Mouse (Mus musculus) heart, embryonic 11.5 days (tissue): ENCODE measurements around the gene Phc2. TPM values are rescaled to one million over a fixed set of nuclear protein-coding genes. Genes with fewer than 3 reads are reported as not detected.

ENCODE experiments used
- ATAC-seq: fragments of 200-750 bp; cut with Nextera tagmentation; replicated peaks from 2 replicates; pipeline ENCODE4 v1.8.0; 2017; ENCODE audit warnings: moderate library complexity; ENCODE audit not compliant: insufficient number of reproducible peaks, low FRiP score, low TSS enrichment
- H3K27ac ChIP-seq: fragments of 300-500 bp; sonication (generic); 2 replicates; pipeline ENCODE4 v1.5.1; 2014; ENCODE audit warnings: mild to moderate bottlenecking, low read depth, low read length
- H3K27me3 ChIP-seq: fragments of 300-500 bp; sonication (generic); 2 replicates; pipeline ENCODE4 v1.6.1; 2014; ENCODE audit warnings: mild to moderate bottlenecking, low read length, mixed read lengths; ENCODE audit not compliant: control insufficient read depth, insufficient read depth
- H3K36me3 ChIP-seq: fragments of 300-500 bp; sonication (generic); 2 replicates; pipeline ENCODE4 v1.6.1; 2014; ENCODE audit warnings: mild to moderate bottlenecking, low read length, moderate library complexity, mixed read lengths; ENCODE audit not compliant: control insufficient read depth, insufficient read depth
- H3K4me1 ChIP-seq: fragments of 300-500 bp; sonication (generic); 2 replicates; pipeline ENCODE4 v1.6.1; 2014; ENCODE audit warnings: low read length; ENCODE audit not compliant: control insufficient read depth, insufficient read depth
- H3K4me2 ChIP-seq: fragments of 300-500 bp; sonication (generic); 2 replicates; pipeline ENCODE4 v1.6.1; 2014; ENCODE audit warnings: mild to moderate bottlenecking, moderate library complexity
- H3K4me3 ChIP-seq: fragments of 300-500 bp; sonication (generic); 2 replicates; pipeline ENCODE4 v1.5.1; 2014; ENCODE audit warnings: low read depth, low read length
- H3K9ac ChIP-seq: fragments of 300-500 bp; sonication (generic); 2 replicates; pipeline ENCODE4 v1.6.1; 2014; ENCODE audit warnings: mild to moderate bottlenecking, low read depth, low read length, moderate library complexity
- H3K9me3 ChIP-seq: fragments of 300-500 bp; sonication (generic); replicated peaks from 2 replicates; pipeline ENCODE4 v1.6.1; 2016; ENCODE audit warnings: low read length; ENCODE audit not compliant: control insufficient read depth
- WGBS: fragments of 180-500 bp; shearing (Covaris S2); extraction: QIAGEN DNeasy Blood & Tissue Kit; methylation state at CpG from one replicate; pipeline ENCODE4 v1.1.7; 2014; ENCODE audit not compliant: insufficient replicate concordance; 5-methylcytosine and 5-hydroxymethylcytosine counted together
- polyA plus RNA-seq: library from polyadenylated mRNA; unstranded; fragments of >200 nt; fragmentation: Nextera tagmentation; extraction: Ambion mirVana; gene quantifications from 2 replicates; pipeline ENCODE4 v1.2.1, GENCODE M21; 2014

The Phc2 gene
- polyA plus RNA-seq, 1 experiment from 2014 or later: 30.8 TPM

GRCm38 (mm10) chr4:128770698-128771097 is 116.2 kb downstream of the Phc2 start:
- WGBS: 87% methylated on average over 5 of the region's 5 CpGs
- Histone ChIP-seq H3K4me2 (no peak overlapping the region), H3K27me3 (no peaks in the 10 kb centered on the region), H3K27ac (no peak overlapping the region), H3K9me3 (no peaks in the 10 kb centered on the region), H3K9ac (no peak overlapping the region), H3K4me1 (no peaks in the 10 kb centered on the region), H3K4me3 (no peak overlapping the region), H3K36me3 (peaks cover 21% of the 10 kb centered on the region)
- no peak for ATAC-seq

- peaks cover 42% of the 10 kb centered on the region for H3K36me3 ChIP-seq
- ATAC-seq: no peak
Measured at GRCm38 (mm10) chr4:128773820-128774219, 119.3 kb downstream of the Phc2 start.

GRCm38 (mm10) chr4:128774467-128774866 is 120.0 kb downstream of the Phc2 start:
- ATAC-seq: no peak

More at GRCm38 (mm10) chr4:128773820-128774219, 119.3 kb downstream of the Phc2 start:
- Histone ChIP-seq H3K9ac (no peak overlapping the region), H3K4me1 (no peaks in the 10 kb centered on the region), H3K27ac (no peak overlapping the region), H3K4me2 (no peak overlapping the region), H3K27me3 (no peaks in the 10 kb centered on the region), H3K4me3 (no peak overlapping the region), H3K9me3 (no peaks in the 10 kb centered on the region)
- WGBS: 90% methylated on average over 11 of the region's 11 CpGs

GRCm38 (mm10) chr4:128776568-128777289 is 122.2 kb downstream of the Phc2 start:
- Histone ChIP-seq H3K9ac (no peak overlapping the region), H3K4me3 (no peak overlapping the region), H3K4me1 (no peaks in the 10 kb centered on the region), H3K27me3 (no peaks in the 10 kb centered on the region), H3K27ac (no peak overlapping the region), H3K4me2 (no peak overlapping the region), H3K9me3 (no peaks in the 10 kb centered on the region), H3K36me3 (peaks cover 48% of the 10 kb centered on the region)
- WGBS: 40% methylated on average over 20 of the region's 20 CpGs
- ATAC-seq: peak; percentile 47; the same call in 1 of the 2 replicates

More at GRCm38 (mm10) chr4:128774467-128774866, 120.0 kb downstream of the Phc2 start:
- Histone ChIP-seq H3K9me3 (no peaks in the 10 kb centered on the region), H3K27ac (no peak overlapping the region), H3K9ac (no peak overlapping the region), H3K27me3 (no peaks in the 10 kb centered on the region), H3K4me2 (no peak overlapping the region), H3K36me3 (peaks cover 42% of the 10 kb centered on the region), H3K4me1 (no peaks in the 10 kb centered on the region), H3K4me3 (no peak overlapping the region)
- 88% methylated on average over 9 of the region's 9 CpGs for WGBS

GRCm38 (mm10) chr4:128777593-128777992 is 123.1 kb downstream of the Phc2 start:
- Histone ChIP-seq H3K27me3 (no peaks in the 10 kb centered on the region), H3K9me3 (no peaks in the 10 kb centered on the region), H3K4me3 (no peak overlapping the region), H3K4me1 (no peaks in the 10 kb centered on the region), H3K9ac (no peak overlapping the region), H3K36me3 (peaks cover 49% of the 10 kb centered on the region), H3K27ac (no peak overlapping the region), H3K4me2 (no peak overlapping the region)
- 86% methylated on average over 11 of the region's 11 CpGs for WGBS
- no peak for ATAC-seq

DNA sequence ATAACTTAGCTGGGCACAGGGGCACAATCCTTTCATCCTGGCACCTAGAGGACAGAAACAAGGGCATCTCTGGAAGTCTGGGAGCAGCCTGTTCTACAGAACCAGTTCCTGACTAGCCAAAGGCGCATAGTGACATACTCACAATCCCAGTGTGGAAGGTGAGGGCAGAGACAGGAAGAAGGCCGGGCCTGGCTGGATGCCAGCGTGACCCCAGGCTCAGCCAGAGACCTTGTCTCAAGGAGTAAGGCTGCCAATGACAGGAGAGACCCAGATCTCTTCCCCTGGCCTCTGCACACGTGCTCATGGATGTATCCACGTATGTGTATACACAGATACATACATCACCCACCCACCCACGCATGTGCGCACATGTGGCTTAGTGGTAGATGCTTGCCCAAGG is 127.5 kb downstream of the Phc2 start:
- Histone ChIP-seq H3K4me3 (no peak overlapping the region), H3K36me3 (peaks cover 45% of the 10 kb centered on the region), H3K9ac (no peak overlapping the region), H3K9me3 (no peaks in the 10 kb centered on the region), H3K4me1 (no peaks in the 10 kb centered on the region), H3K27ac (no peak overlapping the region), H3K27me3 (no peaks in the 10 kb centered on the region), H3K4me2 (no peak overlapping the region)
- no peak for ATAC-seq
- WGBS: 81% methylated on average over 7 of the region's 7 CpGs

GRCm38 (mm10) chr4:128782645-128783044 is 128.1 kb downstream of the Phc2 start:
- H3K4me2 ChIP-seq: no peak overlapping the region
- ATAC-seq: no peak
- H3K9ac ChIP-seq: no peak overlapping the region
- H3K9me3 ChIP-seq: no peaks in the 10 kb centered on the region
- peaks cover 44% of the 10 kb centered on the region for H3K36me3 ChIP-seq
- H3K4me1 ChIP-seq: no peaks in the 10 kb centered on the region
- H3K27me3 ChIP-seq: no peaks in the 10 kb centered on the region
- H3K4me3 ChIP-seq: no peak overlapping the region
- no peak overlapping the region for H3K27ac ChIP-seq
- WGBS: 36% methylated on average over 4 of the region's 4 CpGs

DNA sequence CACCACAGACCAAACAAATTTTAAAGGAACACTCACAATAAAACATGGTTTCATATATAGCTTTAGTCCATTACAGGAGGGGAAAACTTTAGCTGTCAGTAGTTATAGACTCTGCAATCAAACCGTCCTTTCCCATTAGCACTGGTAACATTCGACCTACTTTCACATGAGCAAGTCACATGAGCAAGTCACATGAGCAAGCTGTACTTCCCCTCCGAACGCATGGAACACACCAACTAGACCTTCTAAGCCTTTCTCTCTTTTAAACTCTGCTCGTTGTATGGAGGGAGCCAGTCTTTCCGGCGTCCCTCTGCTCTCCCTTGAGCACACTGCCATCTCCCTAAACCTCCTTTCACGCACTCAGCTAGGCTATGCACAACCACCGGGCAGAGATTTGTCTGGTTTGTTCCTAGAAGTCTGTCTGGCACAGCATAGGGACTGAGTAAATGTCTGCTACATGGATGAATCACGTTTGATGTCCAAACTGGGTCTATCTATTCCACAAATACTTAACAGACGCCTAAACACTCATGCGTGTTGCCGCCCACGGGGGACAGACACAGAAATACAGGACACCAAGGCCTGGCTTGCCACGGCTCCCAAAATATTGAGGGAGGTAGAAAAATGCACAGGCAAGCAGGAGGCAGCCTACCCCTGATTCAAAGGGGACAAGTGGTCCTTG is 130.6 kb downstream of the Phc2 start:
- Histone ChIP-seq H3K4me3 (no peak overlapping the region), H3K9ac (no peak overlapping the region), H3K4me1 (0 out of 2 replicates have a peak, but pooled peaks cover 2% of the 10 kb centered on the region), H3K9me3 (no peaks in the 10 kb centered on the region), H3K27ac (no peak overlapping the region), H3K36me3 (peaks cover 45% of the 10 kb centered on the region), H3K27me3 (no peaks in the 10 kb centered on the region), H3K4me2 (no peak overlapping the region)
- no peak for ATAC-seq
- 86% methylated on average over 15 of the region's 15 CpGs for WGBS
